Mouse (Mus musculus): Measurements from ENCODE around the gene Bcl2l1.

The Bcl2l1 gene

DNA sequence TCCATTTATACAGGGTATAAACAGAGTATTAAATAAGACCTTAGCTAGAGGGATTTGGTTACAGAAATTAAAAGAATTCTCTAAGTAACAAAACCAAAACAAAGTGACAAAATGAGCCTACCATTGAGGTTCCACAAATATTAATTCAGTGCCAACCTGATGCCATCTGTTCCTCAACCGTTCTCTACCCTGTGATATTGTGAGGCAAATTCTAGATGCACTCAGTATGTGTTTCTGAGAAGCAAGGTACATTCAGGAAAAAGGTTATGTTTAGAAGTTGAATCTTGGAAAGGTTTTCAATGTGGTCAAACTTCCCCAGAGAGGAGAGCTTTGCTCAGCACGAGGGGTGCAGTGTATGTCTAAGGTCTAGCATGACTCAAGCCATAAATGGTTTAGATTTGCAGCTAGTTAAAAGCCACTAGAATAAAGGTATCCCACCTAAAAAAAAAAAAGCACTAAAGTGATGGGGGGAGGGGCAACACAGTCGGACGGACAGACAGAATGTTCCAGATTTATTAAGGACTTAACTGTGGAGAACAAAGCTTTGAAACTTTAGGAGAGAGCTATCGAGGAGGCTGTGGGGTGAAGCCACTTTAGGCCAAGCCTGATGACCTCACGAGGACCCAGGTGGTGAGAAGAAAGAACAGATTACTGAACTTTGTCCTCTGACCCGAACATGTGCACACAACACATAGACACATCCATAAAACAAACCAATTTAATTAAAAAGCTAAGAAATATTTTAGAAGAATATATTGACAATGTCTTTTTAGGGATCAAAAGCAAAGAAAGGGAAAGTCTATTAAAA, 31.4 kb downstream of the Bcl2l1 start:
- DNase-seq: no peak

- DNase-seq: no peak
Measured at GRCm38 (mm10) chr2:152797589-152797988, 33.9 kb downstream of the Bcl2l1 start.

DNA sequence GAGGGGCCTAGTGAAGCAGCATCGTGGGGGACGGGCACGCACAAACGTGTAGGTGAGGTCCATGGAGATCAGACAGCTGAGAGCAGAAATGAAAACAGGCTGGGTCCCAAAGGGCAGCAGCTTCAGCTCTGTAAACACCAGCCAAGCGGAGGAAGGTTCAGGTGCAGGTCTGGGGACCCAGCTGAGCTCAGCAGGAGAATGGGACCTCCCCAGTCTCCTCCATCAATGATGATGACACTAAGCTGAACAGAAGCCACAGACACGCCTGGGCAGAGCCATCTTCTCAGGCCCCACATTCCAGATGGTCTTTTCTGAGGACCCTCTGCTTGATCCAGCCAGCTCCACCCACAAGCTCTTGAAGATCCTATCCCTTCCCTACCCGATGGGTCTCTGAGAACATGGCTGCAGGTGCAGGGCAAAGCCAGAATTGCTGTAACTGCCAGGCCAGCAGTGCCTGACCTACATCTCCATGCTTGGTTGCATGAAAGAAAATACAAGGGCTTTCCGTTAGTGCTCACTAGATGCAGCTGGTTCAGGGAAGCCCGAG, 37.2 kb downstream of the Bcl2l1 start:
- no peak for DNase-seq

- no peak for DNase-seq
Measured at GRCm38 (mm10) chr2:152793381-152793780, 38.1 kb downstream of the Bcl2l1 start.

- DNase-seq: no peak
Measured at GRCm38 (mm10) chr2:152792461-152792860, 39.1 kb downstream of the Bcl2l1 start.

GRCm38 (mm10) chr2:152789591-152789999, 41.9 kb downstream of the Bcl2l1 start:
- DNase-seq: no peak

DNA sequence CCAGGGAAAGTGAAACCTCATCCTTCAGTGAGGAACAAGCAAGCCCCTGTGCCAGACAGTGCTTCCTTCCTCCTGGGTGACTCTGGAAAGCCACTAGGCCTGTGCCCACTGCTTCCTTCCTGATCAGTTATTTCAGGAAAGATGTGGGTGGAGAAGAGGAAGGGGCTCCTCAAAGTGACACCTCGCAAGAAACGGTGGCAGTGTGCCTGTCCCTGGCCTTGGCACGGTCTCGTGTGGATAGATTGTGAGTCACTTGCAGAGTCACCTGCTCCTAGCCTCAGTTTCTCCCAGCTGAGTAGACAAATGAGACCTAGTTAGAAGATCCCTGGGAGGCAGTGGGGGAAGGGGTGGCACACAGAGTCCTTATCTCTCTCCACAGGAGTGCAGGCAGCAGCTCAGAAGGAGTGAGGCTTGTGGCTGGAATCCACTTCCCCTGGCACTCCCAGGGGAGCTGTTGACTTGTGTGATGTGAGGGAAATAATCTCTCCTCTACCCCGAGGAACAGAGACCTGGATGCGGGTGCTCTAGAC, 42.6 kb downstream of the Bcl2l1 start:
- DNase-seq: peak; percentile 71

- DNase-seq: no peak
Measured at GRCm38 (mm10) chr2:152787543-152787942, 44.0 kb downstream of the Bcl2l1 start.

DNA sequence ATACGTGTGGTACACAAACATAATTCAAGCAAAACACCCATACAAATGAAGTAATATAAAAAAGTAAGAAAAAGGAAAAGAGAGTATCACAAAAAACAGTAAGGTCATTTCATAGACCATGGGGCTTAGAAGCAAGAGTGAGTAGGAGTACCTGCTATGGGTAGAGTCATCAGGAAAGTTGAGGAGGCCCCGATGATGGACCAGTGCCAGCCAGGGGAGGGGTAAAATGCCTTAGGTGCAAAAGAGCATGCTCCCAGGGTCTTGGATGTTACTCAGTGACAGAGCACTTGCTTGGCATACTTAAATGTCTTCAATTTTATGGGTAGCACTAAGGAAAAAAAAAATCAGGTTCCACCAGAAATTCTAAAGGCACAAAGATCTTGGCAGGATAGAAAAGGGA, 44.4 kb downstream of the Bcl2l1 start:
- DNase-seq: no peak

DNA sequence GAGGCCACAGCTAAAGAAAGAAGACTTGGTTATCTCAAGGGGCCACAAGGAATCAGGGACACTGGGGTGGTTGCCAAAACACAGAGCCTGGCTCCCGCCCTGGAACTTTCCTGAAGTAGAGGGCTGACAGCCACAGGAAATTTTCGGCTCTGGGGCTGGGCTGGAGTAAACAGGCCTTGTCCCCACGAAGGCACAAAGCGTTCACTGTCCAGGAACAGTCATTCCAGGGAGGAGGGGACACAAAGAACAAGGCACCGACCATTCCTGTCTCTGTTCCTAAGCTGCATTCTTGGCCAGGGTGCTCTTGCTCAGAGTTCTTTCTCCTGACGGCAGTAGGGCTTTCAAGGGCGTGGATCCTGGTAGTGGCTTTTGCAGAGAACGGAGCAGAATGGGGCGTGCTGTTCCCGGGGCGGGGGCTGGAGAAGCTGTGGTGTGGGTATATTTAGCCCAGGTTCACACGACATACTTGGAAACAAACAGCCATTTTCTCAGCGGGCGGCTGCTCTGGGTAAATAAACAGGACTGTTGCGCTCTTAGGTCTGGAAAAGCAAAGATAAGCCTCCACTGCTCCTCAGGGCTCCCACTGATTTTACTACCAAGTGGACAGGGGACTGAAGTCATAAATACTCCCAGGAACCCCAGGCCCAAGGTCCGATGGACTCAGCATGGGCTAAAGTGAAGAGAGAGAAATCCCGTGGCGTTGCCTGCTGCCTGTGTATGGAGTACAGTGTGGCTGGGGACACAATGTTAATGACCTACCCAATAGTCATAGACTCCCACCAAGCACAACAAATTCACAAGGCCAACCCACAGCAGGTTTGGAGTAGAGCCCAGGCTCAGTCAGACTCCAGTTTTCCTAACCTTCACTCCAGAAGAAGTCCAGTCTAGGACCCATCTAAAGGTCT, 45.8 kb downstream of the Bcl2l1 start:
- peak; percentile 91 for DNase-seq

DNA sequence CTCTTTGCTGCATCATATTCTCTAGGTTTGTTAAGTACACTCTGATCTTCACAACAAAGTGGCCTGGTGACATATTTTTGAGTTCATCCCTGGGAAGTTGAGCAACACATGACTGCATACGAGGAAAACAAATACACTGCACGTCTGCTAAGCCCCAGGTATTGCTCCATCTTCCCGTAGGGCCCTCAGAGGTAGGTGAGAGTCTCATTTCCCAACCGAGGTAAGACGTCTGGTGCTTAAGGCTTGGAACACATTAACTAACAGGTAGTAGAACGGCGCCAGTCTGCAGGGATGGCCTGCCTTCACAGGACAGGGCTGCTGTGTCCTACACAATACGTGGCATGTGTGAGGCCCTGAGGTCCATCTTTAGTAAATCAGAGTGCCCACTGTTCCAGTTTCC, 46.9 kb downstream of the Bcl2l1 start:
- DNase-seq: no peak

GRCm38 (mm10) chr2:152783241-152783640, 48.3 kb downstream of the Bcl2l1 start:
- DNase-seq: no peak

- no peak for DNase-seq
Measured at GRCm38 (mm10) chr2:152782656-152783055, 48.9 kb downstream of the Bcl2l1 start.

DNA sequence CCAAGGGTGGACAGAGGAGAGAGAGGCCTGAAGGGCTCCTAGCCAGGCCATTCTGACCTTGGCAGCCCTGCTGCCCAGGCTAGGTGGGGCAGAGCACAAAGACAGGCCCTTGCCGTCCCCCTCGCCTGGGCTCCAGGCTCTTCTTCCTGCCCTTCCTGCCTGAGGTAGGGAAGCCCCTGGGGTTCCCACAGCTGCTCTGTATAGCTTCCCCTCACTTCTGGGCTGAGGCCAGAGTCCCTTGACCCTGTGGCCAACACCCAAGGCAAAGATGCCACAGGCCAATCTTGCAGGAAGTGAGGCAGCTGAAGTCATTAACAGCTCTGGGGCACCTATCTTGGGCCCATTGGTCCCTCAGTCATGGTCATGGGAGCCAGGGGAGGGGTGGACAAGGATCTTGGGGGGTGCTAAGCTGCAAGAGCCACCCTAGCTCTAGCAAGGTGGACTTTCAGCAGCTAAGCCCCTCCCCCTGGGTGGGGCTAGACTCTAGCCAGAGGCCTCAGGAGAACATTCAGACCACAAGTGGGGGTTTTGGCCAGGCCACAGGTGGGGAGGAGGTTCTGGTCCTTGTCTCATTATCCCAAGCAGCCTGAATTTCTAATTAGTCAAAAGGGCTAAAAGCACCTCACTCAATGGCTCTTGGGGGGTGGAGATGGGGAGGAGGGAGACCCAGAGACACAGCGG, 50.4 kb downstream of the Bcl2l1 start:
- no peak for DNase-seq

GRCm38 (mm10) chr2:152780466-152780865, 51.1 kb downstream of the Bcl2l1 start:
- DNase-seq: no peak

GRCm38 (mm10) chr2:152777081-152777480, 54.4 kb downstream of the Bcl2l1 start:
- no peak for DNase-seq

GRCm38 (mm10) chr2:152776435-152776834, 55.1 kb downstream of the Bcl2l1 start:
- peak; percentile 85 for DNase-seq

DNA sequence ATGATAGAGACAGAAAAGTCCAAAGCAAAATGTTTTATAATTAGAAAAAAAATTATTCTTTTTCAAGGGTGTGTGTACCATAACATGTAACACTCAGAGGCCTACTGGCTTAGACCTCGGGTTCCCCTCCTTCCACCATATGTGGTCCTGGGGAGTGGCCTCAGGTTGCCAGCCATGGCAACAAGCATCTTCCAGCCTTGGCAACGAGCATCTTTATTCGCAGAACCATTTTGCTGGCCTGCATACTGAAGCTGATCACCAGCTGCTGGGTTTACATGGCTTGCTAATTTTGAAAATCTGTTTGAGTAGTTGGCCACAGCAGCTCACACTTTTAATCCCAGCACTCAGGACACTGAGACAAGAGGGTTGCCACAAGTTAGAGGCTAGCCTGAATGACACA, 55.5 kb downstream of the Bcl2l1 start:
- no peak for DNase-seq

GRCm38 (mm10) chr2:152775357-152775756, 56.2 kb downstream of the Bcl2l1 start:
- no peak for DNase-seq

- no peak for DNase-seq
Measured at GRCm38 (mm10) chr2:152772231-152772630, 59.3 kb downstream of the Bcl2l1 start.

- no peak for DNase-seq
Measured at GRCm38 (mm10) chr2:152771571-152771970, 60.0 kb downstream of the Bcl2l1 start.

DNA sequence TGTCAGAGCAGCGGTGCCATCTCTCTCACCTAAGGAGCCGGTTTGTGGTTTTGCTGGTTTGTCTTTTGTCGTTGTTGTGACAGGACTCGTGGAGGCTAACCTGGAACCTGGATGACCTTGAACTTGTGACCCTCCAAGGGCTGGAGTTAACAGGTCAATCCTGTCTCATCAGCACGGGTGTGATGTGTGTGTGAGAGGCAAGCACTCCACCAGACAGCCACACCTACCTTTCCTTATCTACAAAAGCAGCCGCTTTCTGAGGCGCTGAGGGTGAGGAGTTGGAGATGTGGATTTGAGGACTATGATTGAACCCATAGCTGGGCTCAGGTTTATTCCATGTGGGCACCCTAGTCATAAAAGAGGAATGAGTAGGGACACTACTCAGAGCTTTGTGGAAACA, 61.9 kb downstream of the Bcl2l1 start:
- no peak for DNase-seq

All from right cerebral cortex, adult 18-20 months (tissue).